Mouse (Mus musculus) testis, adult 2 months (tissue): ENCODE measurements around the gene Hist1h2ab. TPM values are rescaled to one million over a fixed set of nuclear protein-coding genes. Genes with fewer than 3 reads are reported as not detected.
"Not testable (repeated sequence)": the region's sequence is repeated elsewhere in the genome, so short reads cannot be mapped to it uniquely, and the experiment has no call there.

ENCODE experiments used
- H3K27ac ChIP-seq: fragments of 200-500 bp; 2 replicates; pipeline ENCODE4 v1.5.1; 2012; ENCODE audit warnings: low read depth, low read length; ENCODE audit not compliant: control insufficient read depth, insufficient read depth
- H3K27me3 ChIP-seq: fragments of 200-500 bp; 2 replicates; pipeline ENCODE4 v1.6.1; 2012; ENCODE audit warnings: mild to moderate bottlenecking, low read length, moderate library complexity; ENCODE audit not compliant: control insufficient read depth, insufficient read depth
- H3K36me3 ChIP-seq: fragments of 200-500 bp; 2 replicates; pipeline ENCODE4 v1.6.1; 2012; ENCODE audit warnings: mild to moderate bottlenecking, low read length; ENCODE audit not compliant: control insufficient read depth, insufficient read depth
- H3K4me1 ChIP-seq: fragments of 200-500 bp; 2 replicates; pipeline ENCODE4 v1.6.1; 2012; ENCODE audit warnings: low read length; ENCODE audit not compliant: control insufficient read depth, insufficient read depth
- H3K4me3 ChIP-seq: fragments of 200-500 bp; 2 replicates; pipeline ENCODE4 v1.5.1; 2012; ENCODE audit warnings: low read depth, mild to moderate bottlenecking, low read length, moderate library complexity, mixed read lengths; ENCODE audit not compliant: control insufficient read depth
- CTCF ChIP-seq: fragments of 200-500 bp; IDR thresholded peaks from 2 replicates; pipeline ENCODE4 v1.5.1; 2012; ENCODE audit warnings: low read depth, mild to moderate bottlenecking, inconsistent platforms, low read length, moderate library complexity; ENCODE audit not compliant: control insufficient read depth, insufficient read depth, insufficient replicate concordance
- POLR2A ChIP-seq: fragments of 200-500 bp; IDR thresholded peaks from 2 replicates; pipeline ENCODE4 v1.6.1; 2012; ENCODE audit warnings: low read depth, mild to moderate bottlenecking, inconsistent platforms, low read length, moderate library complexity; ENCODE audit not compliant: control insufficient read depth
- polyA plus RNA-seq: library from polyadenylated mRNA; depleted of rRNA; stranded (reverse); fragments of >200 nt; gene quantifications from 2 replicates; pipeline ENCODE4 v1.2.3, GENCODE M21; 2012

Hist1h2ab gene
- polyA plus RNA-seq, 1 experiment, result 4.4 TPM

DNA sequence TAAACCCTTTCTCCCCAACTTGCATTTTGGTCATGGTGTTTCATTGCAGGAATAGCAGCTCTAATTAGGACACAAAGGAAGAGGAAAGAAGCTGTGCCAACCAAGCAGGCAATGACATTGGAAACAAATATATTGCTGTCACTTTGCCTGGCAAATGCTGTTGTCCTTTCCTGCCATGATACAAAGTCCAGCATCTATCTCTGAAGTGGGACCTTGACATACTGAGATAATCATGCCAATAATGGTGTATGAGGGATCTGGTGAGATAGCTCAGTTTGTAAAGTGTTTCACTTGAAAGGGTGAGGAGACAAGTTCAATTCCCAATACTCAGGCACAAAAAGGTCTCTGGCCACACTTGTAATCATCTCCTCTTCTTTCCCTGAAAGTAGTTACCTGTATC is 15.8 kb downstream of the Hist1h2ab start:
- TF ChIP-seq CTCF (no peak), POLR2A (no peak)
- Histone ChIP-seq H3K4me1 (peaks cover 9% of the 10 kb centered on the region), H3K4me3 (no peak overlapping the region), H3K27me3 (no peaks in the 10 kb centered on the region), H3K36me3 (no peaks in the 10 kb centered on the region), H3K27ac (no peak overlapping the region)

DNA sequence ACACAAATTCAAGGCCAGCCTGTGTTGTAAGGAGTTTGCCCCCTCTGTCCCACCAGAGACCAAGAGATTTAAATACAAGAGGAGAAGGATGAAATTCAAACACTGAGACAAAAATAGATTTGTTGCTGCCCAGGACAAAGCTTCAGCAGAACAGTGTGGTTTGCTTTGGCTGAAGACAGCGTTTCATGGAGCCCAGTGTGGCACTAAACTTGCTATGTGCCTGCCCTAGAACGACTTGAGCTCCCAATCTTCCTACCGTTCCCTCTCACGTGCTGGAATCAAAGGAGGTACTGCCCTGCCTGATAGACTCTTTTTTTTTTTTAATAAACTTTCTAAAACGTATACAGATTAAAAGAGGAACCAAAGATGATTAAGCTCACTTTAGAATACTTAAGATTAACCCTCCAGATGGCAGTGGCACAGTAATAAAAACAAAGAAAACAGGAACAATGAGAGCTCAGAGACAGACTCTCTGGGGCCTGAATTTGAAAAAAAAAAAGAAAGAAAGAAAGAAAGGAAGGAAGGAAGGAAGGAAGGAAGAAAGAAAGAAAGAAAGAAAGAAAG is 18.0 kb downstream of the Hist1h2ab start:
- Histone ChIP-seq H3K27ac (no peak overlapping the region), H3K4me3 (no peak overlapping the region), H3K36me3 (no peaks in the 10 kb centered on the region), H3K27me3 (no peaks in the 10 kb centered on the region), H3K4me1 (peaks cover 16% of the 10 kb centered on the region)
- TF ChIP-seq CTCF, result no peak
- TF ChIP-seq POLR2A, result no peak

DNA sequence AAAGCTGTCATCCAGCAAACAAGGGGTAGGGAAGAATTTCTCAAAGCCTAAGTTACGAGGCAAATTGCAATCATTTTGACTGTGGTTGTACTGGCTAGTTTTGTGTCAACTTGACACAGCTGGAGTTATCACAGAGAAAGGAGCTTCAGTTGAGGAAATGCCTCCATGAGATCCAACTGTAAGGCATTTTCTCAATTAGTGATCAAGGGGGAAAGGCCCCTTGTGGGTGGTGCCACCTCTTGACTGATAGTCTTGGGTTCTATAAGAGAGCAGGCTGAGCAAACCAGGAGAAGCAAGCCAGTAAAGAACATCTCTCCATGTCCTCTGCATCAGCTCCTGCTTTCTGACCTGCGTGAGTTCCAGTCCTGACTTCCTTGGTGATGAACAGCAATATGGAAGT is 18.7 kb downstream of the Hist1h2ab start, which contains the start of gene Trim38:
TSS of gene Trim38 (plus strand) at position 301 of the 400 bp plus-strand sequence.
- H3K27ac ChIP-seq, H3K27me3 ChIP-seq, H3K4me3 ChIP-seq, H3K36me3 ChIP-seq: not testable (repeated sequence)
- peaks cover 14% of the 10 kb centered on the region for H3K4me1 ChIP-seq

DNA sequence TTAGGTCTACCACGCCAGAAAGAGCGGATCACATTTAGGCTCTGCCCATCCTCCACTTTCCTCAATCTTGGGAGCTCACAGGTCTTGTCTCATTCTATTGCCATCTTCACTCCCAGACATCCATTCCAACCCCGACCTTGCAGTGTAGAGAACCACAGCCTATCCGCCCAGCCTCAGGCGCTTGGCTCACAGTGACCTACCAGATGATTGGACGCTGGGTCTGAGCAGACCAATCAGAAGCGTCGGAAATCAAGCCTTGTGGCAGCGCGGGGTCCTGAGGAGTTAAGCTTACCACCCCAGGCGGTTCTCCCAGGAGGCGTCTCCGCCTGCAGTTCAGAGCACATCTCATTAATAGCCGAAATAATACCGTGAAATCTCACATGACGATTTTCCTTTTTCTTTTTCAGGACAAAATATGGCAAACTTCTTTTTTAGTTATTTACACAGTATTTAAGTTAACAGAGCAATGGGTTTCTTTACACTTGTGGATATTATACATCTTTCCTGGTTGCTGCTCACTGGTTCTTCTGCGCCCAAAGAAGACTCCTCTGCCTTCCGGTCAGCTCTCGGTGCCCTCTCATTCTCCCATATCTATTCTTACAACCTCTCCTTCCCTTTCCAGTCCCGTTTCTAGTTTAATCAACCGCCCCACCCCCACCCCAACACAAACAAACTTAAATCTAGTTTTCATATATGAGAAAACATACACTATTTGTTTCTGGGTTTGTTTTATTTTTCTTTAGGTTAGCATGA is 21.8 kb downstream of the Hist1h2ab start:
- Histone ChIP-seq H3K4me1 (peaks cover 9% of the 10 kb centered on the region), H3K27me3 (no peaks in the 10 kb centered on the region), H3K36me3 (no peaks in the 10 kb centered on the region), H3K4me3 (peak overlapping the region; percentile 40; the same call in 1 of the 2 replicates), H3K27ac (0 out of 2 replicates have a peak overlapping the region, but pooled peaks have one; percentile 18)
- TF ChIP-seq POLR2A (no peak), CTCF (no peak)

DNA sequence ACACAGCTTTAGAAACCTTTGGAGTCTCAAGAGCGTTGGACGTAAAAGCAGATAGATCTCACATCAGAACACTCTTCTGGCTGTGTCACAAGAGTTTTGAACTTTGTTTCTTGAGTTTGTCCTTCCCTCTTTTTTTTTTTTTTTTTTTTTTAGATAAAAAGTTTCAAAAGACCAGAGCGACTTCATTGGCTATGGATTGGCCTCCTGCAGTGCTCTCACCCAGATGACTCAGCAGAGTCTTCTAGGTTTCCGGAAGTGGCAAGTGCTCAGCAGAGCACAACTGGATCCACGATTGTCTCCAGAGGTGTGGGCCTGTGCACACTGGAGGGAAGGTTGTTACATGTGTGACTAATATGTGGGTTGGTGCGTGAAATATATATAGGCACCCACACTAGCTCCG is 27.4 kb downstream of the Hist1h2ab start:
- Histone ChIP-seq H3K4me3 (peak overlapping the region; percentile 30), H3K36me3 (no peaks in the 10 kb centered on the region), H3K4me1 (no peaks in the 10 kb centered on the region; the same call in 1 of the 2 replicates), H3K27ac (no peak overlapping the region), H3K27me3 (no peaks in the 10 kb centered on the region)
- TF ChIP-seq POLR2A (no peak), CTCF (no peak)

DNA sequence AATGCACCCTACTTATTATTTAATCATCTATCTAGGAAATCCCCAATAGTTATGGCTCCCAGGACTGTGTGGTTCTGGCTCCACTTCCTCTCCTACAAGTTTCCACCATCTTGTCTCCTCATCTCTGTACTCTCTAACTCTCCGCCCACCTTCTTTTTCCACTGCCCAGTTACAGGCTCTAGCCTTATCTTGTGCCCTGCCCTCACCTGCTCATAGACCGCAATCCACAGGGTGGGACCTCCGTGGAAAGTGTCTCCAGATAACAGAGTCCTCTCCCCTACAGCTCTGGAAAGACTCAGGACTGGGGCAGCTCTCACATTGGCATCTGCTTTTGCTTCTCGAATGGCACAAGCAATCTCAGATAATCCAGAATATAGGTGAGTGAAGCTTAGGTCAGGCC is 28.1 kb downstream of the Hist1h2ab start:
- no peak overlapping the region for H3K27ac ChIP-seq
- TF ChIP-seq POLR2A, result no peak
- no peak for TF ChIP-seq CTCF
- no peaks in the 10 kb centered on the region for H3K36me3 ChIP-seq
- no peaks in the 10 kb centered on the region for H3K27me3 ChIP-seq
- no peak overlapping the region for H3K4me3 ChIP-seq
- no peaks in the 10 kb centered on the region; the same call in 1 of the 2 replicates for H3K4me1 ChIP-seq

DNA sequence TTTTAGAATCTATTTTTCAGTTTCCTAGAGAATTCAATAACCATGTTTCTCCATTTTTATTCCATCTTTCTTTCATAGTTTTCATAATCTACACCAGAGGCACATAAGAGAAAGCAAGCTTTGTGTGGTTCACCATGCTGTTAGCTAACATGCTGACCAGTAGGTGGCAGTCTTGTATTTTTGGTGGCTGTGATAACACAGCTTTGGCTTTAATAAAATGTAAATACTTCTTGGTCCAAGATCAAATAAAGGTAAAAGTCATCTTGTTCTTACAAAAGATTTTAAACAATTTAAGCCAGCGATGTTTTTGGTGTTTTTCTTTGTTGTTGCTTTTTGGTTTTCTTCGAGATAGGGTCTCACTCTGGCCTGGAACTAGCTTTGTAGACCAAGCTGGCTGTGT is 41.6 kb downstream of the Hist1h2ab start:
- H3K36me3 ChIP-seq, result no peaks in the 10 kb centered on the region
- no peak for TF ChIP-seq POLR2A
- TF ChIP-seq CTCF, result no peak; the same call in 1 of the 2 replicates
- no peak overlapping the region for H3K27ac ChIP-seq
- no peak overlapping the region for H3K4me3 ChIP-seq
- H3K4me1 ChIP-seq, result no peaks in the 10 kb centered on the region
- no peaks in the 10 kb centered on the region for H3K27me3 ChIP-seq
